In genomic region chr8:76381643-76382042, GRCm38 (mm10) we compare ENCODE assay signal across 24 mouse cellular contexts.
DNase-seq lines count a peak whose midpoint lies in the region; ATAC-seq and TF ChIP-seq lines count a peak whose summit lies in the region.
"Had no signal": no experiment of that assay in that cellular context is flagged by ENCODE, and none has a peak within 500 bp of the region (broad histone marks: within the 10 kb centered on the region; RNA-seq: fewer than 3 reads in every experiment).

No protein-coding gene starts in this region.

- H3K4me2 ChIP-seq in lung, embryonic 15.5 days: no peak overlapping the region
- no peak overlapping the region for H3K4me2 ChIP-seq in lung, postnatal 0 days (replicated peaks; ENCODE audit: low read depth, low read length)
- H3K4me2 ChIP-seq: embryonic facial prominence, embryonic 12.5 days; forebrain, embryonic 13.5 days; forebrain, embryonic 15.5 days had no signal

- H3K4me1 ChIP-seq in lung, embryonic 15.5 days: no peaks in the 10 kb centered on the region
- no peaks in the 10 kb centered on the region; the same call in 1 of the 2 replicates for H3K4me1 ChIP-seq in lung, postnatal 0 days (ENCODE audit: insufficient read depth, low read depth, low read length)
- H3K4me1 ChIP-seq: embryonic facial prominence, embryonic 10.5 days; embryonic facial prominence, embryonic 12.5 days had no signal

- H3K27ac ChIP-seq in layer of hippocampus, adult 2 months: peak overlapping the region; percentile 84; the same call in 1 of the 2 replicates
- peak overlapping the region; percentile 9; the same call in 1 of the 2 replicates for H3K27ac ChIP-seq in lung, embryonic 15.5 days
- no peak overlapping the region for H3K27ac ChIP-seq in lung, postnatal 0 days (ENCODE audit: low read length)
- H3K27ac ChIP-seq: embryonic facial prominence, embryonic 10.5 days; embryonic facial prominence, embryonic 12.5 days; forebrain, embryonic 13.5 days; forebrain, embryonic 15.5 days had no signal

- no peak for TF ChIP-seq EP300 in lung, postnatal 0 days (IDR thresholded peaks at IDR 0.05)

- WGBS in lung, embryonic 15.5 days: 46% methylated on average over 2 of the region's 2 CpGs
- 13% methylated on average over 2 of the region's 2 CpGs for WGBS in lung, postnatal 0 days

- ATAC-seq in lung, embryonic 15.5 days (ENCODE audit: borderline replicate concordance, extremely low read depth, low FRiP score, low TSS enrichment): peak; percentile 57; the same call in 1 of the 2 replicates
- ATAC-seq in lung, postnatal 0 days: no peak
- ATAC-seq: activated CD4-positive, CD25-positive, alpha-beta regulatory T cell, adult 4 months; CD4-positive, CD25-positive, alpha-beta regulatory T cell, adult 4 months; forebrain, embryonic 13.5 days; forebrain, embryonic 15.5 days; Patski had no signal

- no peaks in the 10 kb centered on the region for H3K27me3 ChIP-seq in lung, embryonic 15.5 days
- no peaks in the 10 kb centered on the region for H3K27me3 ChIP-seq in lung, postnatal 0 days (replicated peaks; ENCODE audit: insufficient read depth, low read length)
- H3K27me3 ChIP-seq: CH12.LX; embryonic facial prominence, embryonic 12.5 days; forebrain, embryonic 13.5 days; forebrain, embryonic 15.5 days had no signal

- TF ChIP-seq CTCF in layer of hippocampus, adult 2 months (conservative IDR thresholded peaks at IDR 0.05): no peak
- TF ChIP-seq CTCF in lung, postnatal 0 days (IDR thresholded peaks at IDR 0.05): no peak

- no peak overlapping the region for H3K9ac ChIP-seq in lung, embryonic 15.5 days
- no peak overlapping the region for H3K9ac ChIP-seq in lung, postnatal 0 days (replicated peaks; ENCODE audit: low read depth)
- H3K9ac ChIP-seq: embryonic facial prominence, embryonic 12.5 days; forebrain, embryonic 13.5 days; forebrain, embryonic 15.5 days had no signal

- H3K36me3 ChIP-seq in lung, embryonic 15.5 days: no peaks in the 10 kb centered on the region
- H3K36me3 ChIP-seq in lung, postnatal 0 days (ENCODE audit: insufficient read depth, low read length): no peaks in the 10 kb centered on the region
- H3K36me3 ChIP-seq: embryonic facial prominence, embryonic 10.5 days; embryonic facial prominence, embryonic 12.5 days; forebrain, embryonic 15.5 days; G1E had no signal

- no peaks in the 10 kb centered on the region for H3K9me3 ChIP-seq in lung, embryonic 15.5 days
- no peaks in the 10 kb centered on the region for H3K9me3 ChIP-seq in lung, postnatal 0 days (ENCODE audit: low read length)
- H3K9me3 ChIP-seq: embryonic facial prominence, embryonic 10.5 days; embryonic facial prominence, embryonic 12.5 days; forebrain, embryonic 13.5 days; forebrain, embryonic 15.5 days; G1E had no signal

- no peak overlapping the region for H3K4me3 ChIP-seq in layer of hippocampus, adult 2 months
- H3K4me3 ChIP-seq in lung, embryonic 15.5 days: no peak overlapping the region
- H3K4me3 ChIP-seq in lung, postnatal 0 days (ENCODE audit: low read depth, low read length): no peak overlapping the region
- H3K4me3 ChIP-seq: embryonic facial prominence, embryonic 10.5 days; embryonic facial prominence, embryonic 12.5 days; forebrain, embryonic 13.5 days; forebrain, embryonic 15.5 days had no signal

- DNase-seq in layer of hippocampus, adult 2 months (ENCODE audit: low spot score in 2 of 2): no peak
- no peak for DNase-seq in layer of hippocampus, adult 9-11 months
- DNase-seq in lung, postnatal 36 days: no peak
- DNase-seq in lung, postnatal 0 days (ENCODE audit: low spot score): peak; percentile 35
- no peak for DNase-seq in lung, postnatal 4 days
- DNase-seq: adrenal gland, adult 8-10 months; adrenal gland, postnatal 14 days; adrenal gland, postnatal 36 days; B cell, adult 2 months; cerebellum, adult 11-12 months; cerebellum, adult 2 months; cerebellum, adult 9-10 months; cerebellum, postnatal 10 days; cerebellum, postnatal 25 days had no signal
